Mouse (Mus musculus): ENCODE results near the gene Xylt2.
"Not testable (repeated sequence)": the region's sequence is repeated elsewhere in the genome, so short reads cannot be mapped to it uniquely, and the experiment has no call there.

The Xylt2 gene

DNA sequence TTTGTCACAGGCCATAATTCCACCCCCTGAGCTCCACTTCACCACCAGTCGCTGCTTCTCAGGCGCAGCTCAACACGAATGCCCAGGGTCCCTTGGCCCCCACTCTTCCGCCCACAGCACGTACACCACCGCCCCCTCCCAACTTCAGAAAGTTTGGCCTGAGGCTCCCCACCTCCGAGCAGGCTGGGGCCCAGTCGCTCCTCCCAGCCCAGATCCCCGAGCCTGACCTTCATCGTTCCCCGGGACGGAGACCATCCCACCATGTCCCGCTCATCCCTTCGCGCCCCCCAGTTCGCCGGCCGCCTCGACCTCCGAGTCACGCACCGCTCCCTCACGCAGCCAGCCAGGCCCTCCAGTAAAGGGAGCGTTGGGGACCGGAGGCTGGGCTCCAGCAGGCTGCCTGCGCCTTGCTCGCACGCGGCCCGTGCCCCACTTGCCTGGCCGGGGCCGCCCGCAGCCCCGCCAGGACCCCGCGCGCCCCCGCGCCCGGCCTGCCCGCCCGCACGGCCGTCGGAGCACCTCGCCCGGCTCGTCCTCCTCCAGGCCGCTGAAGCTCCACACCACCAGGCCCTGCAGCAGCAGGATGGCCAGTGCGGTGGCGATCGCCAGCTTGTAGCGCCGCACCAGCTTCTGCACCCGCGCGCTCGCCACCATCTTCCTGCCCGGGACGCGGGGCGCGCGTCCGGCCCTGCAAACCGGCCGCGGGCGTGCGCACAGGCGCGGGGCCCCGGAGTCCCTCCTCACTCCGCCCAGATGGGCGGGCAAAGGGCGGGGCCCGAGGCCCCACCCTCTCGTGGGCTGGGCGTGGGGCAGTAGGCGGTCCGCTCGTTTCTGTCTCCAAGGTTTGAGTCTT is at the start of gene Xylt2:
Gene Xylt2, minus strand, starts transcription at position 762 of the 853 bp plus-strand sequence.
- peak; percentile 81 to 91 for DNase-seq

DNA sequence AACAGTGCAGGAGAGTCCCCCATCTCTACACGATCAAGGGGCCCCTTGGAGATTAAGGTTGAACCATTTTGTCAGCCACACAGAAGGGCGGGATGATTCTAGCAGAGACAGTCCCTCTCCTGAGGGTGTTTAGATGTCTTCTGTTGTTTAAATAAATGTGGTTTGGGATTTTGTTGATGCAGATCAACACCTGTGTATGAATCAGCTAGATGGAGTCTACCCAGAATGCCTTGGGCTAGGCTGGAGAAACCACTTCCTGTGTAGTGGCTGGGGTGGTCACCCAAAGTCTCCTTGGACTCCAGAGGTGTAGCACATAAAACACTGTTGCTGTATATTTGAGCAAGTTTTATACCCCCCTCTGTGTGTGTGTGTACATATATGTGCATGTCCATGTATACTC is 41.9 kb upstream of the Xylt2 start:
- no peak for DNase-seq

DNA sequence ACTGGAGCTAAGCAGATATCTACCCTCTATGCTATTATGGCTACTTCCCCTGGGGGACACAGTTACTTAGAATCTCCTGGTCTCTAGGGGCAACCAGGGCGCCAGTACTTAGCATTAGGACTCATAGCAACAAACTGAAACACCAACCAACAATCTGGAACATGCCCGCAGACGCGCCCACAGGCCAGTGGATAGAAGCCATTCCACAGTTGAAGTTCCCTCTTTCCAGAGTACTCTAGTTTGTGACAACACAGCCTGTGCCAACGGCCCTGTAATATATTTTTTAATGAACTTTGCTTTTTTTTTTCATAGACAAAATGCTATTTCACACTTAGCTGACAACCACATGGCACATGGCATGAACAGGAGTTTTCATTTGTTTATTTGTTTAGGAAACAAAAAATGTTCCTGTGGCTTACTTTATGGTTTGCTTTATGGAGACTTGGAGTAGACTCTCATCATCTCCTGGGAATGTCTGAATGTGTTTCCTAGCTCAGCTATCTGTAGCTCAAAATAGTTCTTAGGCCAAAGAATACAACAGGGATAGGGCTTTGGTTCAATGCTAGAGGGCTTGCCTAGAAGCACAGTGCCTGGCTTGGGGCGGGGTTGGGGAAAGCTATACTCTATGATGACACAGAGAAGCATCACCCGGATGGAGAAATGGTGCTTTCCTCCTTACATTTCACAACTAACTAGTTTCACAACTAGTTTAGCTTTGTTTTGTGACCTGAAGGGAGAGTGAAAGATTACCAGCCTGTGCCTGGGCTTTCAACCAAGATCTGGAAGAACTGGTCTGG is 41.0 kb upstream of the Xylt2 start:
- no peak for DNase-seq

DNA sequence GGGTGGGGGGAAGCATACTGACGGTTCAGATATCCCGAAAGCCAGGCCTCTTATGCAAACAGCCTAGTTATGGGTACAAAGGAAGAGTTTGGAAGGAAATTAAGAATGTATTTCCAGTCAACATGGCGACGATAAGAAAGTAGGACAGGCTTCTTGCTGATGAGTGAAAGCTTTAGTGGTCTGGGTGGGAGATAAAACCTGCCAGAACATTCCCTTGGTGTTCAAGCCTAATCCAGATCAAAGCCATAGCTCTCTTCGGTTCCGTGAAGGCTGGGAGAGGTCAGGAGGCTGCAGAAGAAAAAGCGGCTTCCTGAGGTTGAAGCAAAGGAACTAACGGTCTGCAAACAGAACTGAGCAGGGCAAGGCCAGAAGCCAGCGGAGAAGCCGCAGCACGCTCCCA is 39.9 kb upstream of the Xylt2 start:
- no peak for DNase-seq

DNA sequence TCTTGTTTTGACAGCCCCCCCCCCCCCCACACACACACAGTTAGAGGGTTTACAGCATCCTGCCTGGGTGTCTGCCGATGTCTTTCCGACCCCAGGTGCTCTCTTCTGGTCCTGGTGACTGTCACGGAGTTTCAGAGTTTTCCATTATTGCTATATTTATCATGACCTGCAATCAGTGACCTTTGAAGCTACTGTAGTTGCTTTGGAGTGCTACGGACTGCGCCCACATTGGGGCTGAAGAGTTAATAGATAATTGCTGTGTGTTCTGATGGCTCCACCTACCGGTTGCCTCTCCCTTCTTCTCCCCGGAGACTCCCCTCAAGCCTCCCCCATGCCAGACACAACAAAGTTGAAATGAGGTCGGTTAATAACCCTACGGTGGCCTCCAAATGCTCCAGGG is 39.4 kb upstream of the Xylt2 start:
- DNase-seq, result peak; percentile 35 to 38

DNA sequence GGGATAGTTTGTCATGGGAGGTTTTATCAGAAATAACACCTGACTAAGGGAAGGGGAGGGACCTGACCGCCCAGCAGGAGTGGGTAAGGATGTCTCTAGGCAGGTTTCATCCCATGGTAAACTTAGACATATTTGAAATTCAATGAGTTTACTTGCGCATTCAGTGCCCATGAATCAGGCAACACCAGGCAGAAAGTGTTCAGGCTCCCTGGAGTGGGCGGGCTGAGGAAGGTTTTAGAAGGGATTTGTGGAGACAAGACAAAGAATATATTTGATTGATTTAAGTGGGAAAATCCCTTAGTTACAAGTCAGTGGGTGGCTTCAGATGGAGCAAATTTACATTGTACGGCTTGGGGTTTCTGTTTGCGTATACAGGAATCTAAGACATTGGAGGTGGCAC is 38.3 kb upstream of the Xylt2 start:
- DNase-seq, result no peak

DNA sequence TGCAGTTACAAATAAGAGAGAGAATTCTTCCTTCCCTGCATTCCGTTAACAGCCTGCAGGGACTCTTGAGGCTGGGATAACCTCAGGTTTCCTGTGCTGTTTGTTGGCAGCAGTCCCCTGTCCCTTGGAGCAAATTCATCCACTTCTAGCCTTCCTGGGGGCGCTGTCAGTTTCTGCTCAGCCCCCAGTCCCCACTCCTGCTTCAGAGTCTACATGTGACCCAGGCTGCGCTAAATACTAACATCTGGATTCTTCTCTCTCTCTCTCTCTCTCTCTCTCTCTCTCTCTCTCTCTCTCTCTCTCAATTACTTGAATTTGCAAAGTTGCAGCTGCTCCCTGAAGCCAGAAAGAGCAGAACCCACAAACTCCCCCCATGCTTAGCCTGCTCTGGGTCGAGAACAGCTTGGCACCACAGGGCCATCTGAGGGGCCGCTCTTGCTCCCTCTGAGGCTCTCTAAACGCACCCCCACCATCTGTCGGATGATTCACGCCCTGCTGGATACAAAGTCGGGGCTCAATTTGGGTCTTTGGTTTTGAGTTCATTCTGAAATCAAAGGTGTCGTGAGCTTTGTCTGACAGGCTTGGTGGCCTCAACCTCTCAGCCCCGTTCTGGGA is 36.0 kb upstream of the Xylt2 start:
- no peak for DNase-seq

DNA sequence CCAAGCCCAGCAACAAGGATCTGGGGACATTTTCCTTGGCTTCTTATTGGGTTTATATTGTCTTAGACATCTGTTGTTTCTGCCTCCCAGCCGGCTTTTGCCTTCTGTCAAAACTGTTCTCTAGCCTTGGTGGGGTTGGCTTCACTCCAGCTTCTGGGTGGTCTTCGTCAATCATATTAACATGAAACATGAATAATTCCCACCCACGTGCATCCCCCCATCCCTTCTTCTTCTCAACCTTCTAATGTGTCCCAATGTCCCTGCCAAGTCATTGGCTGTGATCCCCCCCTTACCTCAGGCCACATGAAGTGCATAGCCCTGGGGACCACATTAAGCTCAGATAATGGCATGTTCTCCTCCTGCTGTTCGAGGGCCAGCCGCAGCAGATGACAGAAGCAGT is 27.2 kb upstream of the Xylt2 start, which contains the start of gene Gm11541:
Gene Gm11541, minus strand, starts transcription at position 28 of the 400 bp plus-strand sequence.
- no peak for DNase-seq

DNA sequence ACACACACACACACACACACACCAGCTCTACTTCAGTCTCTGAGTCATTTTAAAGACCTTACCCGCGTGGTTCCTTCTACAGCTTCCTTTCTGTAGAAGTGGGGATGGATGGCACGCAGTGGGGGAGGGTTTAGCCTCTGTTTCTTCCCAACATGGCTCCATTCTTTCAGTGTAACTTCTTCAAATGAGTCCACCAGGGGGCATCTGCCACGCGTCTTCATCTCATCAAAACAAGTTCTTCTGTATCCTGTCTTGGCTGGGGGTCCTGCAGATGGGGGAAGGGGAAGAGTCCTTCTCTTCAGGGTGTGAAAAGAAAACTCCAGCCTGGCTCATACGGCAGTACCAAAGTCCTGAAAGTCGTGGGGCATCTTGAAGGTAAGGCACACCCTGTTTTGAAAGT is 26.7 kb upstream of the Xylt2 start:
- DNase-seq, result no peak

DNA sequence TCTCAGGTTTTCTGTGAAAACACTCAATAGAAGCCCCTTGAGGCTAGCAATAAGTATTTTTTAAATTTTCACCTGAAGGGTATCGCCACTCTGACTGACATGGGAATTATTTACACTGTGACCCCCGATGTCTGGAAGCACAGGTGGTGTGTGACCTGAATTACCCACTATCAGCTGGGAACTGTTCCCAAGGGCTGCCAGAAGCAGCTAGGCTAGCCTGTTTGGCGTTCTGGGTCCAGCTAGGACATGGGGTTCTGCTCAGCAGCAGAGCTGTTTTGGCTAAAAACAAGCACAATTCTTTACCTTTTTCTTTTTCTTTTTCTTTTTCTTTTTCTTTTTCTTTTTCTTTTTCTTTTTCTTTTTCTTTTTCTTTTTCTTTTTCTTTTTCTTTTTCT is 24.9 kb upstream of the Xylt2 start:
- peak in 1 of 2 experiments; percentile 16 for DNase-seq

DNA sequence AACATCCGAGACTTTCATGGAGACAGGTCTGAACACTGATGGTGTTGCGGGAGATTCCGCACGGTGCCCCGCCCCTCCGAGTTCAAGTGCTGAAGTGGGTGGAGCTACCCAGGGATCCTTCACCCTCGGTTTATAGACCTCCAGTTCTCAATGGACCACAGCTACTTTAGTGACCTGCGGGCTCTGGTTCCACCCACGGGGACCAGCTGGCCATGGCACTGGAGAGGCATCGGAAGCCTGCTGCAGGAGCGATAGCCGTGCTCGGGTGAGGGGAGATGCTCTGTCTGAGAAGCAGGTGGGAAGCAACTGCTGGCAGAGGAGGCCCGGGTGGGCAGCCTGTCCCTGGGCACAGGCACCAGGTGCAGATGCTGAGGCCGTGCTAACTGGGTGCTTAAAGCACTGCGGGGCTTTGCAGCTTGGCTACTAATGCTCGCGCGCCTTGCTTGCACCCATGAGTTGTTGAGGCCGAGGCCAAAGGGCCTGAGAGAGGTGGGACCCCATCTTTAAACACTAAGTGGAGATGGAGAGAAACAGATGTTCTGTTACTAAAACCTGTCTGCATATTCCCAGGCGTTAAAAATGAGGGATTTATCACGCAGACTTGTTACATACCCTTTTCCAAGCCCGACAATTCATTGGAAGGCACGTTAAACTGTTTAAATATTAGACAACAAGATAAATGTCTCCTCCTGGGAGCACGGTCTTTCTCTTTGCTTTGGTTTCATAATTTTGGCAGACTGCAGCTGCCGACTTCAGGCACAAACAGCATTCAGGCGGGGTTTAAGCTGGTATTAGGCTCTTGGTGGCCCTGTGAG is 24.3 kb upstream of the Xylt2 start:
- peak; percentile 20 for DNase-seq

DNA sequence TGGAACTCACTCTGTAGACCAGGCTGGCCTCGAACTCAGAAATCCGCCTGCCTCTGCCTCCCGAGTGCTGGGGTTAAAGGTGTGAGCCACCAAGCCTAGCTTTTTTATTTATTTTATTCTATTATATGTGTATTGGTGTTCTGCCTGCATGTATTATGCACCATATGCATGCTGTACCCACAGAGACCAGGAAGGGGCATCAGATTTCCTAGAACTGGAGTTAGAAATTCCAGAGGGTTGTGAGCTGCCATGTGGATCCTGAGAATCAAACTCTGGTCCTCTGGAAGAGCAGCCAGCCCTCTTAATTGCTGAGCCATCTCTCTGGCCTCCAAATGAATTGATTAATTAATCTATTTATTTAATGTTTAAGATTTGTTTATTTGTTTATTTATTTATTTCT is 22.1 kb upstream of the Xylt2 start:
- no peak for DNase-seq

DNA sequence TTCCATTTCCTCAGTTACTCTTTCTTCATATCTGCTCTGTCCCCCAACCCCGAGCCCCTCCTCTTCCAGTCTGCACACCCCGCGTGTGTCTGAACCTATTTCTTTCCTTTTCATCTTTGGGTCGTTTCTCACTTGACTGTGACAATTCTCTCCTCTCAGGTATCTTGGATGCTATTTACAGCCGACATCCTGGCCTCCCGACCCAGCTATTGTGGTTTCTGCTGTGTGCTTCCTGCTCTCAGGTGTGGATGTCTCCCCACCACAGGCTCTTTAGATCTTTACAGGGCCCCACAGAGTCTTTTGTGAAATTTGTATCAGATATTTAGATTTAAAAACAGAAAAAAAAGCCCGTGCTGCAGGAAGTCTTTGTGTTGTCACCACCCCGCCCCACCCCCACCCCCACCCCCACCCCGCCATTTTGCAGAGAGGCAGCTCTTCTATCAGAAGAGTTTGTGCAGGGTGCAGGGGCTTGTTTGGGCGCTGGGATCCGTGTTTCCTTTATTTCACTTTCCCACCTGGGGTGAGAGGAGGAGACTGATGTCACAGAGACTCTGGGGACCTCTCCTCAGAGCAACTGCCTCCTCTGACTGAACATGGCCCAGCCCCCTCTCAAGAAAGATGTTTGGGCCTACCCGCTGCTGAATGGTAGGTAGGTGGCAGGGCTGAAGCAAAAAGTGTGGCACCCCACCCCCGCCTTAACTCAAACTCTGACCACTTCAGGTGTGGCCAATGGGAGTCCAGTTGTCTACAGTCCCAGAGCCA is 20.6 kb upstream of the Xylt2 start:
- no peak for DNase-seq

DNA sequence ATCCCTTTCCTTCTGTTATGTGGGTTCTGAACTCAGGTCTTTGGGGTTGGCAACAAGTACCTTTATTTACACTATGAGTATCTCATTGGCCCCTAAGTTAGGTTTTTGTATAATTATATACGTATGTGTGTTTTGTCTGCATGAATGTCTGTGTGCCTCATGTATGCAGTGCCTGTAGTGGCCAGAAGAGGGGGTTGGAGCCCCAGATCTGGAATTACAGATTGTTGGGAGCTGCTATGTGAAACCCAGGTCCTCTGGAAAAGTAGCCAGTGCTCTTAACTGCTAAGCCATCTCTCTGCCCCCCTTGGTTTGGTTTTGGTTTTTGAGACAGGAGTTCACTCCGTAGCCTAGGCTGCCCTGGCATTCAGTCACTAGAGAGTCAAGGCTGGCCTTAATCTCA is 19.8 kb upstream of the Xylt2 start:
- DNase-seq, result no peak

DNA sequence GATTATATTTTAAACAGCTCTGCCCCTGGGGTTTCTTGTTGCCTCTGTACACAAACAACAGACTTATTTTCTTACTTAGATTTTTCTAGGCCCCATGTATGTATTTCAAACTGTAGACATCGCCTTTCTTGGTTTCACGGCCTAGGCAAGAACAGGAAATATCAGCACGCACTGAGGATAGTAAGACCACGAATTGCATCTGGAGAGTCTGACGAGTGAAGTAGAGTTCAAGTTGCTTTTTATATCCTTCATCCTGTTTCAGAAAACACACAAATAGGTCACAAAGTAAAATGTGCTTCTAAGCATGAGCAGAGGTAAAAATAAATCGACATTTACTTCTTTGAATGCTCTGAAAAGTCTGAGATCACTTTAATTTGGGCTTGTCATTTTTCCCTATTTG is 18.2 kb upstream of the Xylt2 start:
- DNase-seq, result no peak

DNA sequence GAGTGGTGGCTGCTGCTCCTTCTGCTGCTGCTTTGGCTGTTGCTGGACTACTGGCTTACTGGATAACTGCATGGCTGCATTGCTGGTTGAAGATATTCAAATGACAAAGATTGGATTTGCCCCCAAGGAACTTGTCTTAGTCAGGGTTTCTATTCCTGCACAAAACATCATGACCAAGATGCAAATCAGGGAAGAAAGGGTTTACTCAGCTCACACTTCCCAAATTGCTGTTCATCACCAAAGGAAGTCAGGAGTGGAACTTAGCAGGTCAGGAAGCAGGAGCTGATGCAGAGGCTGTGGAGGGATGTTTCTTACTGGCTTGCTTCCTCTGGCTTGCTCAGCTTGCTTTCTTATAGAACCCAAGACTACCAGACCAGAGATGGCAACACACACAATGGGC is 15.2 kb upstream of the Xylt2 start:
- DNase-seq, result not testable (repeated sequence)

DNA sequence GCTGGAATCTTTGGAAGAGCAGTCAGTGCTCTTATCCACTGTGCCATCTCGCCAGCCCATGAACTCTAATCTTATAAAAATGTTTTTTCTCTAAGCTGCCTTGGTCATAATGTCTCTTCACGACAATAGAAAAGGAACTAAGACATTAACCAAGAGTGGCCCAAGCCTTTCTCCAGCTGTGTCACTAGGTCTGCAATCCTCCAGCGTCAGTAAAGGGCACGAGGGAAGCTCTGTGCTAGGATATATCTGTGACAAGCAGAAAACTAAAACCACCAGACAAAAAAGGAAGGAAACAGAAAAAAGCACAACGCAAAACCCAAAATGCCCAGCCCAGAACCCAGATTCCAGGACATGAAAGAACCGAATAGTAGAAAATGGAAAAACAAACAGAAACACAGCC is 9.9 kb upstream of the Xylt2 start:
- DNase-seq, result no peak

DNA sequence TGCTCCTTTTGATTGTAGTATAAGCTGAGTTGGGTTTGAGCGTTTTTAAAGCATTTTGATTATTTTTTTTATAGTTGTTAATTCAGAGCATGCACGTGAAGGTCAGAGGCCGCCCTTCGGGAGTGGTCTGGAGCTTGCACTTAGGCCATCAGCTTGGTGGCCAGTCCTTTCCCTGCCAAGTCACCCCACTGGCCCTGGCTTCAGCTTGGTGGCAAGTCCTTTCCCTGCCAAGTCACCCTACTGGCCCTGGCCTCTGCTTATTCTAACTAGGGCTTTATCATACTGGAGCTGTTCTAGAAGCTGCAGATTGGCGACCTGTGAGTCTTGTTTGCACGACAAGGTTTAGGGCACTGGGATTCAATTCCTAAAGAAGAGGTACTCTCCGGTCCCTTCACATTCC is 5.1 kb upstream of the Xylt2 start:
- DNase-seq, result no peak

DNA sequence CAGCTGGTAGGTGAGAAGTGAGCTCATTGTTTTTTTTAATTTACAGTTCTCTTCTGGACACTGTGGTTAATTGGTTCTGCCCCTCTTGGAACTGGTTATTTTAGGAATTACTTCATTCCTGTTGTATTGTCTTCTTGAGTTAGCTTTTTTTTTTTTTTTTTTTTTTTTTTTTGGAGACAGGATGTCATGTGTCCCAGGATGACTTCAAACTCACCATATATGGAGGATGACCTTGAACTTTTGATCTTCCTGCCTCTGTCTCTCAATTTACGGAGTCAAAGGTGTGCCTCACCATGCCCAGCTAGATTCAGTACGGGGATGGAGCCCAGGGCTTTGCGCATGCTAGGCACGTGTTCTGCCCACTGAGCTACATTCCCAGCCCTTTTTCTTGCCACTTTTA is 4.3 kb upstream of the Xylt2 start:
- DNase-seq, result no peak

DNA sequence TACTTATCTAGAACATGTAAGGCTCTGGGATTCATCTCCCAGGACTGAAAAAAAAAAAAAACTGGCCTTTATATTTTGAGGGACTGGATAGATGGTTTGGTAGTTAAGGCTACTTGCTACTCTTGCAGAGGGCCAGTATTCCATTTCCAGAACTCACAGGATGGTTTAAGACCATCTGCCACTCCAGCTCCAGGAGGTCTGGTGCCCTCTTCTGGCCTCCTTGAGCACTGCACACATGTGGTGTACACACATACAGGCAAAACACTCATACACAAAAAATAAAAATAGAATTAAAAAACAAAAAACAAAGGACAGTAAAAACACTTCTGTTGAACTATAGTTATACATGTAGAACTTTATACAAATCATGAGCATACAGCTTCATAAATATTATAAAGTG is 3.3 kb upstream of the Xylt2 start:
- DNase-seq, result no peak

DNA sequence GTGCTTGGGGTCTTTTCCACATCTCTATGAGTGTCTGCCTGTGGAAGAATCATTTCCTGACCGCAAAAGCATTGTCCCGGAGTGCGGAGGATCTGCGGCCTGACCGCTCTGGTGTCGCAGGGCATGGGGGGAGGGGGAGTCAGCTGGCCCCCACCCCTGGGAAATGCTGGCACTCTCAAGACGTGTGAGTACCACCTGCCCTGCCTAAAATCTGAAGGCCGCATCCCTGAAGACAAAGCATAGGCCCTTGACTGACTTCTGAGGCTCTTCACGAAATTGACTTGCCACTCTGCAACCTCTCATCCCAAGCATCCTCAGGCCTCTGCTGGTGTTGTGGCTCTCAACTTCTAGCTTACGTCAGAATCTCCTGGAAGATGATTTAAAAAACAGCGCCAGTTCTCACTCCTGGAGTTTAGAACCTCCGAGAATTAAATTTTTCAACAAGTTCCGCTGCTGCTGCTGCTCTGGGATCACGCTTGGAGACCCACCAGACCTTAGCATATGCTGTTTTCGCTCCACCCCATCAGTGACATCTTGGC is 361 bp upstream of the Xylt2 start:
- DNase-seq, result no peak

DNA sequence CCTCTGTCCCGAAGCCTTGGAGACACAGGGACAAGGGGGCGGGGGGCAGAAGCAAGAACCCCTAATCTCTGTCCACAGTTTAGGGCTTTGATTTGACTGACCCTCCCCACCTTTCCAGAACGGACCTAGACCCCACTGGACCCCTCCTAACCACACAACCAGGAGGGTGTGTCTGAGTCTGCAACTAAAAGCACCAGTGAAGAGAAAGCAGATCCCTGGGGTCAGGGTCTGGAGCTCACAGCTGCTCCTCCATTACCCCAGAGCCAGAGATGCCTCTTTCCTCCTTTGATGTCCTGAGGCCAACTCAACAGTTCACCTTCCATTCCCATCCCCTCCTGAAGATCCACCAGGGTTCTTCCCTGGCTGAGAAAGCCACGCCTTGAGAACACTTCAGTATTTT is 1.0 kb downstream of the Xylt2 start:
- no peak for DNase-seq
